Mouse (Mus musculus) spleen, postnatal 36 days (tissue): ENCODE results near the gene Dbf4.
A peak's percentile ranks its signal among the peaks of the same experiment; 100 is the strongest.

Experiments
- DNase-seq, 2 experiments: peaks; one replicate each; pipeline ENCODE4 v3.0.0; 2022; ENCODE audit warnings: low spot score in 2 of 2, mixed read lengths in 1 of 2

Dbf4 gene

DNA sequence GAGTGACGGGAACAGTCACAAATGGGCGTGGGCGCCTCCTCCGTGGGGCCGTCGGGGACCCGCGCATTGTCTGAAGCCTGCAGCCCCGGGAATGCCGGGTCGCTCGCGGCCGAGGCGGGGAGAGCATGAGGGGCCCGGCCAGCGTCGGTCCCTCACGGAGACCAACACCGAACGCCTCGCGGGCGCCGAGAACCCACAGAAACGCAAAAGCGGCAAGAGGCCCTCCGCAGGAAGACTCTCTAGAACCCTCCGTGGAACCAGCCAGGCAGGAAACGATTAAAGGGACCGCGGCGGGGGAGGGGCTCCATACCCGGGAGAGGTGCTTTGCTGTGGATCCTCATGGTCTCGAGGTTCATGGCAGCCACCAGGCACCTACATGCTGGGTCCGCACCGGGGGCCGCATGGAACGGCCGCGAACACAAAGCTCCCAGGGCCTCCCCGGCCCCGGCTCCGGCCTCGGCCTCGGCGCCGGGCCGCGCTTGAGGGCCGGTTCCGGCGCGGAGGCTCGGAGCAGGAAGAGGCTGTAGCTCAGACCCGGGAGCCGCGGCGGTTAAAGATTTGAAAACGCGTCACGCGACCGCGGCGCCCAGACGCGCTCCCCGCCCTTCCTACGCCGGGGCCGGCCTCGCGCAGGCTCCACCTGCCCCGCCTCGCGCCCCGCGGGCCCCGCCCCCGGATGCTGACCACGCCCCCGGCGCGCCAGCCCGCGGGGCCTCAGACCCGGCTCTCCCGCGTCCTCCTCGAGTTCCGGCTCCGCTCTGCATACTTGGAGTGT lies at the start of gene Dbf4, which contains the start of gene Slc25a40:
TSS of gene Dbf4 (minus strand) at position 560 of the 775 bp plus-strand sequence.
TSS of gene Slc25a40 (plus strand) at position 694 of the 775 bp plus-strand sequence.
- peak; percentile 93 to 94 for DNase-seq

DNA sequence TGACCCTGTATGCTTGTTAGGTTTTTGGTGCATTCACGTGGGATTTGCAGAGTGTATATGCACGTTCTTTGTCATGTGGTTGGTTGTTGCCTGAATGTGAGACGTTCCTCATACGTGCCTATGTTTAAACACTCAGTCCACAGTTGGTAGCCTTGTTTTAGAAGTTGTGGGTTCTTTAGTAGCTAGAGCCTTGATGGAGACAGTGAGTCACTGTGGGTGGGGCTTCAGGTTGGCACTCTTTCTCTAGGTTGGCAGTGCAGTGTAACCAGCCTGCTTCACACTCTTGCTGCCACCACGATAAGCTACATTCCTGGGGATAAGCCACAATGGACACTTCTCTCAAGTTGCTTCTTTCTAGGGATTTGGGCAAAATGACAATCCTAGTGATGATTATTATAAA lies 34.0 kb upstream of the Dbf4 start:
- no peak for DNase-seq

DNA sequence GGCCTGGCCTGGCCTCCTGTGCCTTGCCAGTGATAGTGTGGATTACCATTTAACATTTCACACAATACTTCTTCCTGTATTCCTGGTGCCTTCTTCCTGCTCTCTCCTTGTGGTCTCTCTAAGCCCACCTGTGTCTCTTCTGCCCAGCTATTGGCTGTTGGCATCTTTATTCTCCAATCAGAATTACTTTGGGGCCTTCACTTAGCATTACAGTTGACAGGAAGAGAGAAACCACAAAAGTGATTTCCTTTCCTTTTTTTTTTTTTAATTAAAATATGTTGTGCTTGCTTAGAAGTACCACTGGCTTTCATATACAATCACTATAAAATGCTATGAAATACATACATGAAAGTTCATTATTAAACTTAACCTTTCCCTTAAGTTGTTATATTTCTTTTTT lies 33.0 kb upstream of the Dbf4 start:
- no peak for DNase-seq

DNA sequence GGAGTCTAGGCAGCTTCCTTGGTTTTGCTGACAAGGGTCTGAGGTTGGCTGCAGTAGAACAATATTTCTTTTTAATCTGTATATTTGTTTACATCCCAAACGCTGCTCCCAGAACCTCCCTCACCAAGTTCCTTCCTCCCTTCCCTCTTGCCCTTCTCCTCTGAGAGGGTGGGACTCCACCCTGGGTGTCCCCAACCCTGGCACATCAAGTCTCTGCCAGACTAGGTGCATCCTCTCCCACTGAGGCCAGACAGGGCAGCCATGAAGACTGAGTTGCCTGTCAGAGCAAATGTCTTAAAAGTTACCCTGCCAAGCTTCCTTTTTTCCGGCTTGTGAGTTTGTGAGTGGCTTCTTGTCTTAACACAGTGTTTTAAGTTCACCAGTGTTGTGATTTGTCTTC lies 16.6 kb upstream of the Dbf4 start:
- DNase-seq = no peak

DNA sequence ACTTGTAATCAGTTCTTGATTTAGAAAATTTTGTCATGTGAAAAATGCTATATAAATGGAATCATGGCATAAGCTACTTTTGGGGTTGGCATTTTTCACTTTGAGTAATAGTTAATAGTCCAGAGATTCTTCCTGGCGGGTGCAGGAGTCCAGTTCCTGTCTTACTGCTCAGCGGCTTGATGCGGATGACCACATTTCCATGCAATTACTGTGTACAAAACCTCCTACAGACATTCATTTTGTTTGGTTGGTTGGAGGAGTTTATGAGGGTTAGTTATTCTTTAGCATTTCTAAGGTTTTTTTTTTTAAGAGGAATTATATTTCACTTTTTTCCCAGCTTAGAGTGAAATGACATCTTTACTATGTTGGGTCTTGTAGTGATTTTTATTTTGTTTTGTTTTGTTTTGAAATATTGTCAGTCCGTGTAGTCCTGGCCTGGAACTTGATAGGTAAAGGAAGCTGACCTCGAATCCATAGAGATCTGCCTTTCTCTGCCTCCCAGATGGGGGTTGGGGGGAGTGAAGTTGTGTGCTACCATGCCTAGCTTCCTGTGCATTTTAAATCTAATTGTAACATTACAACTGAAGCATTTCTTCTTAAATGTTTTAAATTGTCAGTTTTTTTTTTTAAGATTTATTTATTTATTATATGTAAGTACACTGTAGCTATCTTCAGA lies 15.1 kb upstream of the Dbf4 start:
- no peak for DNase-seq

DNA sequence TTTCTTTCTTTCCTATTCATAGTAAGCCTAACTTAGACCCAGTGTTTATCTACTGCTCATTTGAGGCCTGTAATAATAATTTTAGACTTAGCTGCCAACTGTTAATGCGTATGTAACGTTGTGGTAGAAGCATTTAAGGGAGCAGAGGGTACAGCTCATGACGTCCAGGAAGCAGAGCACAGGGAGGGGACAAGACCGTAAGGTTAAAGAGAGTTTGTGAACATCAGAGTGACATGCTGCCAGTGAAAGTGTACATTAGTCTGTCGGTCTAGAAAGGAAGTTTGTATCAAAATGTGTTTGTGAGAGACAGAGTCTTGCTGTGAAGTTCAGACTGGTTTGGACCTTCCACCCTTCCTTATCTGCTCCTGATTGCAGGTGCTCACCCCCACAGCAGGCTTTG lies 3.4 kb upstream of the Dbf4 start:
- no peak for DNase-seq

DNA sequence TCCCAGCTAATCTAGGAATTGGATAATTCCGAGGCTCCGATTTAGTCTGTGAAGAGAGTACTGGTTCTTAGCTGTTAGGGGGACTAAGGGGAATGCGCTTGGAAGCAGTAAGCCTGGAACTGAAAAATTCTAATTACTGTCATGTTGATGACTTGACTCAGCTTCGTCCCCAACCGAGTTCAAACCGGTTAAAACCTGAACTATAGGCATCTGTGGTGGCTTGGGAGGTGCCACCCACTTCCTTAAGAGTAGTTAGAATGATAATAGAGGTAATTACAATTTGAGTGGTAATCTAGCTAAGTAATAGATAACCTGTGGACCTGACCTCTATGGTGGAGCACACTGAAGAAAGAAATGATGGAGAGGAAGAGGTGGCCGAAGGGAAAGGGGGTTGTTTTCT lies 1.6 kb upstream of the Dbf4 start:
- no peak for DNase-seq

DNA sequence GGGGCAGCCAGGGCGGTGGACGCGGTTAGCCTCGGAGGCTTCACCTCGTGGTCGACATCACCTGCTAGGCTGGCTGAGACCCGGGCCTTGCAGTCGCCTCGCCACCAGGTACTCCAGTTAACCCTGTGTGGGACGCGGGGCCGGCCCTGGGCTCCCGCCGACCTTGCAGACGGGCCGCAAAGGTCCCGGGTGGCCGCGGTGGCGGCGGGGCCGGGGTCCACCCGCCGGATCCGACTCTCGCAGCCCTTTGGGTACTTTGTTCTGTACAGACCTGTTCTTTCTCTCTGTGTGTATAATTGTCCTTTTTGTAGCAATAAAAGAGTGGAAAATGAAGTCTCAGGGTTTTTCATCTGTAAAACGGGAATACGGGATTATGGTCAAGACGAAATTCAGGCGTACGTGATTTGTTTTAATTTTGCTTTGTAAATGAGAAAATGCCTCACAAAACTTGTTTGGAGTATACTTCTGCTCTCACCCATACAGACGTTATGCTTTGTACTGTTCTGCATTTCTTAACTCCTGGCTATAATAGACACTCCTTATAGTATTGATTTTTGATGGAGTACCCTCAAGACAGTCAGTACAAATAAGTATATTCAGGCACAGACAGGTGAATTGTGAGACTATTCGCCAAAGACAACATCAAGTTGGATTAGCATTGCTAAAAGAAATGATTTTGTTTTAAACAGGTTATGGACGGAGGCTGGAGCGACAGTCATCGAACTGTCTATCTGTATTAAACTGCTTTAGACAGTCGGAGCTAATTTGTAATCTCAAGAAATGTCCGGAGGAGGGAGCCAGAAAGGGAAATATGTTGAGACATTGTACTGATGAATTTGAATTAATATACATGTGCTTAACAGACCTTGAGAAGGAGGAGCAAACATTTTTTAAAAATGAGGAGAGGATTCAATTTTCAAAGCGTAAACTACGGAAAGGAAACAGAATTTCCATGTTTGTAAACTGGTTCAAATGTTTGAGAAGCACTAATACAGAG lies 714 bp upstream of the Dbf4 start:
- peak; percentile 4 to 46 for DNase-seq

DNA sequence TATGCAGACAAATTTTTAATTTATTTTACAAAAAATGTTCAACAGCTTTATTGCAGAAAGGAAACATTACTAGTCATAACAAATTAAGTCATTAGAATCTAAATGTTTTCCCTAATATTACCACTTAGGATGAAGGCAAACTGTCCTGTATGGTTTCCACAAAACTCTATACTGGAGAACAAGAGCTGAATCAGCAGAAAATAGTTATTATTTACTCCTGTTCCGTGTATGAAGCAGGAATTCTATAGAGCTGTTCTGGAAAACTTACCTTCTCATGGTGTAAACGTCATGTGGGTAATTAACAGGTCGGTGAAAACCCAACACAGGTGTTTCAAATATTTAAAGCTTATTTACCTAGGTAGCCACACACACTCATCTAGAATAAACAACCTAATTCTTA lies 1.1 kb downstream of the Dbf4 start:
- no peak for DNase-seq

DNA sequence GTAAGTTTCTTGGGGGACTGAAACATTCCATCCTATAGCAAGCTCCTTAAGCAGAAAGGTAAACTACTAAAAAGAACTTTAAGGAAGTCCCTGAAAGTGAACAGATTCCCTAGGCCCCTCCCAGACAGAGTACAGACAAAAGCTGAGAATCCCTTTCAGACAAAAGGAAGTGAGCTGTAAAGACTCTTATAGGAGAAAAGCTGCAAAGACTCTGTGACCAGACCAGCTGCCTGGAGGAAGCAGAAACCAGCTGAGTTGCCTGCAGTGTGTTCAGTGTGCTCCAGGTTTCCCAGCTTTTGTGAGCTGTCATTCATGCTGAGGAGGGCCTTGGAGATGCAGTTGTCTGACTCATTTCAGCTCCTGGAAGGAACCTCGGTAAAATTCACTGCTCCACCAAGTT lies 5.1 kb downstream of the Dbf4 start:
- DNase-seq = no peak

DNA sequence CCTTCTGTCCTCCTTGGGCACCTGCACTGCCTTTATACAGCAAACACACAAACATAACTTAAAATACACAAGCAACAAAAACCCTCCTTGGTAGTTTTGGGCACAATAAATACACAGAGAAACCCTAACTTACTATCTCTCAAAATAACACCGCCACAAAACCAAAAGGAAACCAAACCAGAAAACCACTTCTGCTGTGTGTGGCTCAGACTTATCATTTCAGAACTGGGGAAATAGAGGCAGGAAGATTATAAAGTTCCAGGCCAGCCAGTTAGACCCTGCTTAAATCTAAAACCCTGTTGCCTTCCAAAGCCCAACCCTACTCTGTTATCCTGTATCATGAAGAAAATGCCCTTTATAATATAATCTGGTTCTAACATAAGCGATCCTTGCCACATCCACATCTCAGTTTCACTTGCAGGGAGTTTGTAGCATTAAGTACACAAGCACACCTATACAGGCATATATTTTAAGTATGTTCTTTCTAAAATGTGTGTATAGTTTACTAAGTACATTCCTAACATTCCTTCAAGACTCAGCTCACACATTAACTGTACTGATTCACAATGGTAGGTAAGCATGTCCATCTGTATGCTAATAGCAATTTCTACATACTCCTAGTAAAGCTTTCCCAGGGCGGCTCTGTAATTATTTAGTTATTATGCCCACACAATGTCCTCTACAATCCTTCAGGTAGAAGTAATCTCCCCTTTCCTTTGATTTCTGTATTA lies 5.7 kb downstream of the Dbf4 start:
- no peak for DNase-seq

DNA sequence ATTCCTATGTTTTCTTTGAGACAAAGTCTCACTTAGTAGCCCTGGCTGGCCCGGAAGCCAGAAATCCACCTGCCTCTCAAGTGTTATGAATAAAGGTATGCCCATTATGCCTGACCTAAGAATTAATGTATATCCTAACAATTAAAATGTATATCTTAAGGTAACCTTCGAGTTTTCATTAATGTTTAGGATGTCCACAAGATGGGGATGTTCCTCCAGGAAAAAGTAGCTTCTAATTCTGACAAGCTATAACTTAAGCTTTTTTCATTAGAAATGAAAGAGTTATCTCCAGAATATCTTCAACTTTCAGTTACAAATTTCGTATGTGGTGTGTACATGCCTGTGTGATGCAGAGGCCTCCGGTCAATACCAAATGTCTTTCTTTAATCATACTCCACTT lies 13.8 kb downstream of the Dbf4 start:
- no peak for DNase-seq

DNA sequence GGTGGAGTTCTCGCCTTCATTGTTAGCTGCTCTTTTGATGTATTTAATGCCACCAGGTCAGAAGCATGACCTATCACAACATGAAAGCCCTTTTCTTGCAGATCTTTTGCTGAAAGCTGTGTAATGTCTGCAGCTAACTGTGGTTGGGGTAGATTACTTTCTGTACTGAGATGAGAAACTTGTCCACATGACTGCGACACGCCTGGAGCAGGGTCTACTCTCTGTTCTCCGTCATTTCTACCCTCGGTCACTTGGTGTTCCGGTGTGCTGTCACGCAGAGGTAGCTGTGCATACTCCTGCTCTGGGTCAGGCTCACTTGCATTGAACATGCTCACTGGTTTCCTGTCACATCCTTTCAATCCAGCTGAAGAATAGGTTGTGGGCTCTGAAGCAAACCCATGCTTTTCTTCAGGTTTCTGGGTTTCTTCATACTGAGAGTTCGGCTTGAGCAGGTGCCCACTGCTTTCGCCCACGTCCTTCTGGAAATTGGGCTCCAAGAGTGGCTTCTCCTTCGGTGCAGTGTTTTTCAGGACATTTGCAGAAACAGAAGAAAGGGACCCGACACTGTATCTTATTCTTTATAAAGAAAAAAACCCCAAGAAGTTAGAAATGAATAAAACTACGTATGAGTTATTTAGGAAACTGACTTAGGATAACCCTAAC lies 24.8 kb downstream of the Dbf4 start:
- DNase-seq = no peak

DNA sequence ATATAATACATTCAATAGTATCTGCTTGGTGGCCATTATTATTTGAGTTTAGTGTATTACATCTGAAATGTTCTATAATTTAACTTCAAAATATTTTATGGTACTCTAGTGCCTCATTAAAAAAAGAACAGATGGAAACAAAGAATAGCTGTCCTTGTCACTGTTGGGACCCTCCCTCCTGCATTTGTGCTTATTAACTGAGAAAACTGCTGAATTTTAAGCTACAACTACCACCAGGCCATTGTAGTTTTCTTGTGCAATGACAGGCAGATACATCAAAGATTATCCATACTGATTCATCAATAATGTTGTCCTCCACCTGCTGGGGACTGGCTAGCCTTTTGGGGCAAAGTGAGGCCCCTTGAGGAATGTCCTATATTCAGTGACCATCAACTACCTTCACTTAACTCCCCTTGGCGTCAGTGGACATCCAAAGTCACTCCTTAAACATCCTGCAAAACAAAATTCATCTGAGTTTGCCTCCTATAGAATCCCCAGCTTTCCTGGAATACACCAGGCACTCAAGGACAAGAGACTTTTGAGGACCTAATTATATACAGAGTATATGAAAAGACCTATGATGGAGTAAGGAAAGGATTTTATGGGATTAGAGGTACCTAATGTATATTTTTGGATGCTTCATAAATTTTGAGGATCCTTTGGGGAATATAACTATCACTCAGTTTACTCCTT lies 28.5 kb downstream of the Dbf4 start:
- DNase-seq = no peak

DNA sequence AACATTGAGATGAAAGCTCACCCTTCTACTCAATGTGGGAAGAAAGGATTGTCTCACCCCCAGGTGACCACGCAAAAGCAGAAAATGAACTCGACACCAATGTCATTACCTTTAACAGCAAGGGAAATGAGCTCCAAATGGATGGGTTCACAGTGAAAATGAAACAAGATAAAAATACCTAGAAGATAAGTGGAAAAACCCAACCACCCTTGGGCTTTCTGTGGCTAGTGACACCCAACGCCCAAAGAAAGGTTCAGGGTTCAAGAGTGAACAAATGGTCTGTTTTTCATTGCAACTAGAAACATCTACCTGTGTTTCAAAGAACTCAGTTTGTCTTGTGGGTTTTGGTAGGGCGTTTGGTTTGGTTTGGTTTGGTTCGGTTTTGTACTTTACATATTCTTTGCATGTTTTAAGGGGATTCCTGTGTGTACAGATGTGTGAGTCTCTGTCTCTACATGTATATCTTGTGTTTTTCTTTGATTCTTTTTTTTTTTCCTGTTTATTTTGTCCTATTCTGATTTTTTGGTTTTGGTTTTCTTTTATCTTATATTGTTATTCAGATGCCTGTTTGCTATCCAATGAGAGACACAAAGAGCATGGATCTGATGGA lies 48.1 kb downstream of the Dbf4 start:
- no peak for DNase-seq

DNA sequence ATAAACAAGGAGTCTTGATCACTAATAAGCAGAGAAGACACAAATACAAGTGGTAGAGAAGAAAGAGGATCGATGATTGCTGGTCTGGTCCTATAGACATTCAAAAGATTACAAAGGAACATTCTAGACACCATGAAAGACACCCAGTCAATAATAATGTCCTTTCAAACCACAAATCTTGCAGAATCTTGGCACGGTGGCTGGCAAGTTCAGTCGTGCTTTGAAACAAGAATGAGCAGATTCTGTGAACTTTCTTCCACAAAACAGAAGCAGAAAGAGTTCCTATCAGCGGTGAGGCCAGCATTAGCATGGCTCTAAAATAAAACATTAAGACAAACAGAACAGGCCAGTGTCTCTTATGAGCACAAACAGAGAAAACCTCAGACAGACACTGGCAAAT lies 49.1 kb downstream of the Dbf4 start:
- DNase-seq = no peak

DNA sequence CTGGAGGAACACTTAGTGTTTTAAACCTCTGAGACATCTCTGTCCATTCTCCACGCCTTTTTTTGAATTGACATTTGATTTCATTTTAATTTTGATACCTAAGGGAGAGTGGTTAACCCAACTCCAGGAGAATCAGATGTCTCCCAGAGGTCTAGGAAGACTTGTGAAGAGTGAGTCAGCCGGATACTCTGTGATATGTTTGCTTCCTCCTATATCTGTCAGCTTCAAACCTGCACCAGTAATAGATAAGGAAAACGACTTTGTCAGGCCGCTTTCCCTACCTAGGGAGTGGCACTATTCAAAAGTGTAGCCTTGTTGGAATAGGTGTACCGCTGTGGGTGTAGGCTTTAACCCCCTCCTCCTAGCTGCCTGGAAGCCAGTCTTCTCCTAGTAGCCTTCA lies 53.7 kb downstream of the Dbf4 start:
- DNase-seq = no peak

DNA sequence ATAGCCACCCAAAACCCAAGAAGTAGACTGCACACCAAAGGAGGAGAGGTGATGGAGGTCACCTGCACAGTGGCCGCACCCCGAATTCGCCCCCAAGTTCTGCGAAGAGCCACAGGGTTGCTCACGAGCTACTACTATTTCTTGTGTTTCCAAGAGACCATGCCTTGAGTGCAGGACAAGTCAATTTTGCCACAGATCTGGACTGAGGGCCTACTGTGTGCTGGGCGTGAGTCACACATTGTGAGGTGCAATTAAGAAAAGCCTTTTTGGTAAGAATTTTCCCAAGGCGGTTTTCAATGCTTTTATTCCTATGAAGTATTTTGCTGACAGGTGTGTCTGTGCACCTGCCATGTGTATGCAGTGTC lies 54.2 kb downstream of the Dbf4 start:
- no peak for DNase-seq

DNA sequence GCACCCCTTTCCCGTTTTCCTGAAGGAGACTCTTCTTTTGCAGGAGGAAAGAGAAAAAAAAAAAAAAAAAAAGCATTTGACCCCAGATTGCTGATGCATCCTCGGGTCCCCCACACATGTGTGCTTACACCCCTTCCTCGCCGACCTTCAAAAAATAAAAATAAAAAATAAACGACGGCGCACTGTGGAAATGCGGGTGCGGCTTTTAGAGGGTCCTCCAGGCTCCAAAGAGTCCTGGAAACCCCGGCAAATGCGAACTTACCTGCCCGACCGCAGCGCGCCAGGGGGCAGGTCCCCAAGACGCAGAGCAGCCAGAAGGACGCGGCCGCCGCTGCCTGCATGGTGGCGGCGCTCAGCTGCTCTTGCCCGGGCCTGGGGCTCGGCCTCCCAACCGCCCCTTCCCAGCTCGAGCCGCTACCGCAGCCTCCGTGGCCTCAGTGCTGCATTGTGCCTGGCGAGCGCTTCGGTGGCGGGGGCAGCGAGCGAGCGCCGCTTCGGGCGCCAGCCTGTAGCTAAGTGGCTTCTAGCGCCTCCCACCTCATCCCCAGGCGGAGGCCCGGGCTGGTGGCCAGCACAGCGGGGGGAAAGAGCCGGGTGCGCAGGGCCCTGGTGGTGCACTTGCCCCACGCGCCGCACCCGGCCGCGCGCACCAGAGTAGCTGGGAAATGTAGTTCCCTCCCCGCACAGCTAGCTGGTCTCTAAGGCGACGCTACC lies 54.7 kb downstream of the Dbf4 start, which contains the start of gene Adam22:
TSS of gene Adam22 (minus strand) at position 547 of the 714 bp plus-strand sequence.
- peak; percentile 8 to 9 for DNase-seq
